Mouse (Mus musculus) MEL (cell line): Measurements from ENCODE around the gene Dstyk. TPM values are rescaled to one million over a fixed set of nuclear protein-coding genes. Genes with fewer than 3 reads are reported as not detected.

Experiments used
- DNase-seq: peaks from one replicate; pipeline ENCODE4 v3.0.0; 2011; ENCODE audit warnings: low read depth, low spot score
- H3K27ac ChIP-seq: 2 replicates; pipeline ENCODE4 v1.5.1; 2012; ENCODE audit warnings: low read depth, mild to moderate bottlenecking, control low read depth, low read length, moderate library complexity; ENCODE audit not compliant: control insufficient read depth
- H3K27me3 ChIP-seq, 2 experiments: fragments of 150-350 bp in 1 of 2; sonication (generic) in 1 of 2; 2 replicates each; pipeline ENCODE4 v1.6.1; 2012; ENCODE audit warnings: low read length in 2 of 2, mild to moderate bottlenecking in 2 of 2, improper control_type of control experiment in 1 of 2, moderate library complexity in 1 of 2; ENCODE audit not compliant: insufficient read depth in 2 of 2, control insufficient read depth in 1 of 2
- H3K36me3 ChIP-seq, 2 experiments: 2 replicates each; pipeline ENCODE4 v1.6.1; 2012 to 2014; ENCODE audit warnings: low read length in 2 of 2, improper control_type of control experiment in 1 of 2, inconsistent platforms in 1 of 2, mild to moderate bottlenecking in 1 of 2; ENCODE audit not compliant: insufficient read depth in 2 of 2, control insufficient read depth in 1 of 2
- H3K4me1 ChIP-seq, 2 experiments: fragments of 150-350 bp in 1 of 2; sonication (generic) in 1 of 2; 2 replicates each; pipeline ENCODE4 v1.6.1; 2012; ENCODE audit warnings: low read length in 2 of 2, improper control_type of control experiment in 1 of 2, mild to moderate bottlenecking in 1 of 2; ENCODE audit not compliant: insufficient read depth in 2 of 2, control insufficient read depth in 1 of 2
- H3K4me3 ChIP-seq, 2 experiments: fragments of 150-350 bp in 1 of 2; sonication (generic) in 1 of 2; 2 replicates each; pipeline ENCODE4 v1.5.1; 2012; ENCODE audit warnings: low read depth in 2 of 2, low read length in 2 of 2, mild to moderate bottlenecking in 2 of 2, moderate library complexity in 2 of 2, control low read depth in 1 of 2, improper control_type of control experiment in 1 of 2; ENCODE audit not compliant: control insufficient read depth in 1 of 2, insufficient read depth in 1 of 2
- H3K79me2 ChIP-seq: 2 replicates; pipeline ENCODE4 v1.6.1; 2012; ENCODE audit warnings: mild to moderate bottlenecking, low read length, moderate library complexity; ENCODE audit not compliant: control insufficient read depth, poor library complexity, insufficient read depth
- H3K9ac ChIP-seq: 2 replicates; pipeline ENCODE4 v1.6.1; 2012; ENCODE audit warnings: low read depth, mild to moderate bottlenecking, control low read depth, low read length, moderate library complexity; ENCODE audit not compliant: control insufficient read depth, poor library complexity, severe bottlenecking
- H3K9me3 ChIP-seq: fragments of 150-350 bp; sonication (generic); replicated peaks from 2 replicates; pipeline ENCODE4 v1.6.1; 2012; ENCODE audit warnings: mild to moderate bottlenecking, low read length, improper control_type of control experiment, moderate library complexity; ENCODE audit not compliant: insufficient read depth
- CHD2 ChIP-seq: IDR thresholded peaks from 2 replicates; pipeline ENCODE4 v1.6.1; 2011; ENCODE audit warnings: low read length, improper control_type of control experiment
- CTCF ChIP-seq, 3 experiments: IDR thresholded peaks in 2 of 3; conservative IDR thresholded peaks in 1 of 3; 2 replicates each; pipeline ENCODE4 v1.5.1; 2011 to 2012; ENCODE audit warnings: low read length in 3 of 3, low read depth in 2 of 3, mild to moderate bottlenecking in 2 of 3, improper control_type of control experiment in 1 of 3, inconsistent platforms in 1 of 3, mixed read lengths in 1 of 3, moderate library complexity in 1 of 3; ENCODE audit not compliant: control insufficient read depth in 1 of 3, insufficient read depth in 1 of 3, poor library complexity in 1 of 3, severe bottlenecking in 1 of 3
- ELF1 ChIP-seq: IDR thresholded peaks from 2 replicates; pipeline ENCODE4 v1.6.1; 2014; ENCODE audit warnings: low read depth, mild to moderate bottlenecking, inconsistent platforms, low read length, improper control_type of control experiment, moderate library complexity
- EP300 ChIP-seq, 2 experiments: IDR thresholded peaks; 2 replicates each; pipeline ENCODE4 v1.6.1; 2011; ENCODE audit warnings: improper control_type of control experiment in 2 of 2, low read length in 2 of 2, low read depth in 1 of 2, mild to moderate bottlenecking in 1 of 2
- GATA1 ChIP-seq: IDR thresholded peaks from 2 replicates; pipeline ENCODE4 v1.6.1; 2011; ENCODE audit warnings: low read depth, low read length, improper control_type of control experiment
- HCFC1 ChIP-seq: IDR thresholded peaks from 2 replicates; pipeline ENCODE4 v1.6.1; 2012; ENCODE audit warnings: low read depth, mild to moderate bottlenecking, inconsistent platforms, low read length, improper control_type of control experiment, moderate library complexity
- JUND ChIP-seq: IDR thresholded peaks from 2 replicates; pipeline ENCODE4 v1.6.1; 2011; ENCODE audit warnings: low read depth, mild to moderate bottlenecking, improper control_type of control experiment, low read length
- MAFK ChIP-seq: IDR thresholded peaks from 2 replicates; pipeline ENCODE4 v1.6.1; 2011; ENCODE audit warnings: low read depth, mild to moderate bottlenecking, low read length, improper control_type of control experiment, borderline replicate concordance
- MAZ ChIP-seq: IDR thresholded peaks from 2 replicates; pipeline ENCODE4 v1.6.1; 2012; ENCODE audit warnings: low read depth, mild to moderate bottlenecking, inconsistent platforms, low read length, improper control_type of control experiment
- MEF2A ChIP-seq: IDR thresholded peaks from 2 replicates; pipeline ENCODE4 v1.6.1; 2014; ENCODE audit warnings: low read depth, mild to moderate bottlenecking, inconsistent platforms, low read length, improper control_type of control experiment; ENCODE audit not compliant: poor library complexity, insufficient replicate concordance, severe bottlenecking; ENCODE audit errors: extremely low read depth
- MYB ChIP-seq: IDR thresholded peaks from 2 replicates; pipeline ENCODE4 v1.6.1; 2011; ENCODE audit warnings: mild to moderate bottlenecking, low read depth, low read length, improper control_type of control experiment
- MYC ChIP-seq: IDR thresholded peaks from 2 replicates; pipeline ENCODE4 v1.6.1; 2011; ENCODE audit warnings: low read depth, mild to moderate bottlenecking, low read length, improper control_type of control experiment, moderate library complexity
- NELFE ChIP-seq: IDR thresholded peaks from 2 replicates; pipeline ENCODE4 v1.6.1; 2011; ENCODE audit warnings: low read depth, low read length, improper control_type of control experiment
- NRF1 ChIP-seq: IDR thresholded peaks from 2 replicates; pipeline ENCODE4 v1.6.1; 2014; ENCODE audit warnings: low read depth, mild to moderate bottlenecking, inconsistent platforms, low read length, improper control_type of control experiment, moderate library complexity; ENCODE audit not compliant: poor library complexity, insufficient read depth, severe bottlenecking
- POLR2A ChIP-seq, 2 experiments: IDR thresholded peaks; 2 replicates each; pipeline ENCODE4 v1.6.1; 2011 to 2012; ENCODE audit warnings: low read length in 2 of 2, mild to moderate bottlenecking in 2 of 2, control low read depth in 1 of 2, improper control_type of control experiment in 1 of 2, low read depth in 1 of 2, moderate library complexity in 1 of 2; ENCODE audit not compliant: control insufficient read depth in 1 of 2, insufficient read depth in 1 of 2, poor library complexity in 1 of 2
- POLR2AphosphoS2 ChIP-seq: IDR thresholded peaks from 2 replicates; pipeline ENCODE4 v1.6.1; 2011; ENCODE audit warnings: low read length, improper control_type of control experiment
- POLR2AphosphoS5 ChIP-seq: IDR thresholded peaks from 2 replicates; pipeline ENCODE4 v1.6.1; 2012; ENCODE audit warnings: low read depth, borderline replicate concordance, mild to moderate bottlenecking, inconsistent platforms, low read length, moderate library complexity, mixed read lengths
- RAD21 ChIP-seq: IDR thresholded peaks from 2 replicates; pipeline ENCODE4 v1.6.1; 2011; ENCODE audit warnings: mild to moderate bottlenecking, low read depth, low read length, improper control_type of control experiment
- RCOR1 ChIP-seq: IDR thresholded peaks from 2 replicates; pipeline ENCODE4 v1.6.1; 2012; ENCODE audit warnings: low read depth, mild to moderate bottlenecking, inconsistent platforms, low read length, improper control_type of control experiment
- TAL1 ChIP-seq: IDR thresholded peaks from 2 replicates; pipeline ENCODE4 v1.6.1; 2012; ENCODE audit warnings: mild to moderate bottlenecking, inconsistent platforms, low read length, moderate library complexity, mixed read lengths
- TBP ChIP-seq: IDR thresholded peaks from 2 replicates; pipeline ENCODE4 v1.8.0; 2011; ENCODE audit warnings: low read depth, low read length, improper control_type of control experiment
- USF1 ChIP-seq: IDR thresholded peaks from 2 replicates; pipeline ENCODE4 v1.6.1; 2014; ENCODE audit warnings: low read depth, mild to moderate bottlenecking, inconsistent platforms, low read length, improper control_type of control experiment, moderate library complexity
- USF2 ChIP-seq, 2 experiments: IDR thresholded peaks; 2 replicates each; pipeline ENCODE4 v1.6.1; 2011 to 2012; ENCODE audit warnings: improper control_type of control experiment in 2 of 2, low read length in 2 of 2, borderline replicate concordance in 1 of 2, inconsistent platforms in 1 of 2, low read depth in 1 of 2, mild to moderate bottlenecking in 1 of 2; ENCODE audit not compliant: insufficient read depth in 1 of 2
- ZC3H11A ChIP-seq: IDR thresholded peaks from 2 replicates; pipeline ENCODE4 v1.6.1; 2012; ENCODE audit warnings: low read depth, mild to moderate bottlenecking, inconsistent platforms, low read length, improper control_type of control experiment
- ZKSCAN1 ChIP-seq: IDR thresholded peaks from 2 replicates; pipeline ENCODE4 v1.6.1; 2012; ENCODE audit warnings: low read depth, mild to moderate bottlenecking, inconsistent platforms, low read length, improper control_type of control experiment, moderate library complexity
- ZMIZ1 ChIP-seq: IDR thresholded peaks from 2 replicates; pipeline ENCODE4 v1.6.1; 2012; ENCODE audit warnings: low read depth, mild to moderate bottlenecking, inconsistent platforms, low read length, improper control_type of control experiment, moderate library complexity
- ZNF384 ChIP-seq: IDR thresholded peaks from 2 replicates; pipeline ENCODE4 v1.6.1; 2012; ENCODE audit warnings: low read depth, mild to moderate bottlenecking, inconsistent platforms, low read length, improper control_type of control experiment
- polyA plus RNA-seq, 2 experiments: library from polyadenylated mRNA; stranded (reverse) in 1 of 2; unstranded in 1 of 2; fragments of >175 nt in 1 of 2; fragments of >200 nt in 1 of 2; gene quantifications; 2 replicates each; pipeline versions ENCODE4 v1.2.1 to v1.2.4; 2012; ENCODE audit warnings: low replicate concordance in 2 of 2, low read depth in 1 of 2; ENCODE audit not compliant: insufficient read length in 2 of 2, insufficient read depth in 1 of 2, missing spikeins in 1 of 2
- total RNA-seq: library from RNA; depleted of rRNA; stranded (reverse); fragments of 300-350 nt; gene quantifications from 2 replicates; pipeline ENCODE4 v1.2.3, GENCODE M21; 2012

Gene Dstyk
- total and polyA plus RNA-seq, 3 experiments, result 2.4 to 4.5 TPM; not detected in 1

GRCm38 (mm10) chr1:132511521-132511920 is 94.2 kb downstream of the Dstyk start:
- no peak for DNase-seq
- H3K9ac ChIP-seq, result no peak overlapping the region
- H3K4me3 ChIP-seq, result no peak overlapping the region
- no peaks in the 10 kb centered on the region for H3K4me1 ChIP-seq
- no peaks in the 10 kb centered on the region; a peak in 1 of 4 replicates for H3K36me3 ChIP-seq
- H3K27me3 ChIP-seq, result no peaks in the 10 kb centered on the region; a peak in 1 of 4 replicates
- no peaks in the 10 kb centered on the region for H3K79me2 ChIP-seq
- no peak for TF ChIP-seq ZNF384
- TF ChIP-seq NELFE, result no peak
- no peak for TF ChIP-seq CTCF (IDR thresholded peaks at IDR 0.05 in 2 of 3, conservative IDR thresholded peaks at IDR 0.05 in 1 of 3; ENCODE audit: control insufficient read depth in 1 of 3, insufficient read depth in 1 of 3, low read depth in 2 of 3, low read length in 3 of 3, poor library complexity in 1 of 3, severe bottlenecking in 1 of 3)
- TF ChIP-seq POLR2AphosphoS2, result no peak
- TF ChIP-seq HCFC1, result no peak
- TF ChIP-seq CHD2, result no peak
- TF ChIP-seq MAFK, result no peak
- no peak for TF ChIP-seq JUND
- no peak for TF ChIP-seq GATA1
- no peak for TF ChIP-seq EP300 (IDR thresholded peaks at IDR 0.05; ENCODE audit: low read depth in 1 of 2, low read length in 2 of 2)
- no peak for TF ChIP-seq MAZ
- no peak for TF ChIP-seq ZC3H11A
- TF ChIP-seq USF1, result no peak
- no peak for TF ChIP-seq ELF1
- TF ChIP-seq ZKSCAN1, result no peak
- H3K27ac ChIP-seq, result no peak overlapping the region
- no peaks in the 10 kb centered on the region for H3K9me3 ChIP-seq

- H3K9ac ChIP-seq, result no peak overlapping the region
- no peak overlapping the region for H3K27ac ChIP-seq
- no peaks in the 10 kb centered on the region for H3K4me1 ChIP-seq
- peaks cover 0 to 1% of the 10 kb centered on the region in 2 experiments; a peak in 1 of 4 replicates for H3K27me3 ChIP-seq
- TF ChIP-seq ZKSCAN1 (no peak), TBP (no peak), ZMIZ1 (no peak), RAD21 (no peak), MAZ (no peak), NRF1 (no peak), ELF1 (no peak), RCOR1 (no peak), GATA1 (no peak), MEF2A (no peak), POLR2AphosphoS5 (no peak), TAL1 (no peak), USF2 (IDR thresholded peaks at IDR 0.05; ENCODE audit: borderline replicate concordance in 1 of 2, insufficient read depth in 1 of 2, low read depth in 1 of 2, low read length in 2 of 2) (no peak), MYB (no peak), POLR2A (IDR thresholded peaks at IDR 0.05; ENCODE audit: control insufficient read depth in 1 of 2, insufficient read depth in 1 of 2, low read depth in 1 of 2, low read length in 2 of 2, poor library complexity in 1 of 2) (no peak), MYC (no peak)
- H3K9me3 ChIP-seq, result no peaks in the 10 kb centered on the region
- no peak overlapping the region for H3K4me3 ChIP-seq
- no peak for DNase-seq
- H3K79me2 ChIP-seq, result no peaks in the 10 kb centered on the region
- H3K36me3 ChIP-seq, result no peaks in the 10 kb centered on the region; a peak in 1 of 4 replicates
Observed at GRCm38 (mm10) chr1:132512106-132512505, 94.8 kb downstream of the Dstyk start.
